Mouse (Mus musculus): ENCODE data around the gene Ucp3.

- TF ChIP-seq CTCF (IDR thresholded peaks at IDR 0.05; ENCODE audit: insufficient read depth, low read depth, low read length) (no peak), POLR2A (IDR thresholded peaks at IDR 0.05; ENCODE audit: insufficient read depth, low read depth, low read length) (no peak)
Measured at GRCm38 (mm10) chr7:100464248-100464647, 8.5 kb upstream of the Ucp3 start.

Measured in olfactory bulb, adult 2 months (tissue).